Mouse (Mus musculus): ENCODE measurements around the gene Pim3.

- TF ChIP-seq CTCF (IDR thresholded peaks at IDR 0.05; ENCODE audit: low read depth) (no peak), EP300 (IDR thresholded peaks at IDR 0.05; ENCODE audit: low read depth) (no peak)
Observed at GRCm38 (mm10) chr15:88865061-88865460, 3.1 kb downstream of the Pim3 start.
